In the genomic region with DNA sequence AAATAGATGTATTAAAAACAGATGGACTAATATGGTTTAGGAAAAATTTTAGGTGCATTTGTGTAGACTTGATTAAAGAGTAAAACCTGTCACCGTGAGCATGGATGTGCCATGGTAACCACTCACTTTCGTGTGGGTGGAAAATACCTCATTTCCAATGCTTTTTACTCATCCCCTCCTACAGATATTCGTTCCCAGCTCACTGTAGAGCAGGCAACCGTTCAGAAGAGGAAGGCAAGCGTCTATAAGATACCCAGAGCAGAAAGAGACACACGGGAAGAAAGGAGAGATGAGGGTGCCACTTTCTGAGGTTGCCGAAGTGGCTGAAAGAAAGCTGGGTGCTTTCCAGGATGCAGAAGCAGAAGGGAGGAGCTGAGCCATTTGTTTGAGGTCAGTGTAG, we compare ENCODE assay signal across 30 mouse cellular contexts. TPM values are rescaled to one million over a fixed set of nuclear protein-coding genes. Genes with fewer than 3 reads are reported as not detected.
A peak's percentile ranks its signal among the peaks of the same experiment; 100 is the strongest.
DNase-seq lines count a peak whose midpoint lies in the region; ATAC-seq and TF ChIP-seq lines count a peak whose summit lies in the region.
"Had no signal": no experiment of that assay in that cellular context is flagged by ENCODE, and none has a peak within 500 bp of the region (broad histone marks: within the 10 kb centered on the region; RNA-seq: fewer than 3 reads in every experiment).

No protein-coding gene starts in this region.

- DNase-seq in frontal cortex, postnatal 25 days (ENCODE audit: low spot score in 2 of 2): no peak
- DNase-seq in layer of hippocampus, adult 2 months (ENCODE audit: low spot score in 2 of 2): peak in 1 of 2 experiments; percentile 49
- no peak for DNase-seq in layer of hippocampus, adult 9-10 months (ENCODE audit: low spot score)
- peak; percentile 34 for DNase-seq in right cerebral cortex, adult 18-20 months
- no peak for DNase-seq in right cerebral cortex, postnatal 4 days
- DNase-seq in right cerebral cortex, postnatal 25 days: peak; percentile 13
- no peak for DNase-seq in cerebellum, adult 11-12 months
- DNase-seq: adrenal gland, adult 8-10 months; cerebellum, adult 9-10 months; cerebellum, postnatal 36 days; embryo, embryonic 11 days; gastrocnemius, postnatal 25 days; heart, adult 18-20 months; heart, postnatal 14 days; kidney, adult 11 months; kidney, postnatal 14 days; lung, embryonic 14.5 days; lung, postnatal 36 days; thymus, postnatal 14 days had no signal

- ATAC-seq in frontal cortex, adult (ENCODE audit: low TSS enrichment): peak; percentile 85
- ATAC-seq: forebrain, embryonic 15.5 days; inflammation-experienced regulatory T-cells, adult 6 months; midbrain, embryonic 16.5 days had no signal

- peak overlapping the region; percentile 68 for H3K27ac ChIP-seq in layer of hippocampus, adult 2 months
- H3K27ac ChIP-seq: liver, embryonic 15.5 days; stomach, embryonic 15.5 days had no signal

- TF ChIP-seq CTCF in layer of hippocampus, adult 2 months (conservative IDR thresholded peaks at IDR 0.05): no peak

- no peak overlapping the region; the same call in 1 of the 2 replicates for H3K4me3 ChIP-seq in layer of hippocampus, adult 2 months
- H3K4me3 ChIP-seq: embryonic facial prominence, embryonic 12.5 days; forebrain, embryonic 10.5 days; forebrain, embryonic 15.5 days; hindbrain, embryonic 10.5 days; hindbrain, embryonic 15.5 days; liver, embryonic 15.5 days; stomach, embryonic 15.5 days had no signal

RNA-seq across cellular contexts. Expression of a gene that starts 25.2 kb away (rescaled TPM):
- 10 to 100 TPM in 1 of 2 experiments, 1 to 10 TPM in 1; 9.8 to 11.0 TPM for total RNA-seq in layer of hippocampus, adult 2 months (2021)
- total RNA-seq: neutrophil, adult 5-6 weeks had no signal

Comparison
In these comparisons a context has a peak if more than half of its experiments do, and no peak if none do; other contexts are left out.
1. DNase-seq: peak in right cerebral cortex, adult 18-20 months (single experiment) and right cerebral cortex, postnatal 25 days (single experiment); none in frontal cortex, postnatal 25 days (0 of 2), layer of hippocampus, adult 9-10 months (single experiment), right cerebral cortex, postnatal 4 days (single experiment) and cerebellum, adult 11-12 months (single experiment).